Mouse (Mus musculus): ENCODE results near the gene Ugt1a1.

DNA sequence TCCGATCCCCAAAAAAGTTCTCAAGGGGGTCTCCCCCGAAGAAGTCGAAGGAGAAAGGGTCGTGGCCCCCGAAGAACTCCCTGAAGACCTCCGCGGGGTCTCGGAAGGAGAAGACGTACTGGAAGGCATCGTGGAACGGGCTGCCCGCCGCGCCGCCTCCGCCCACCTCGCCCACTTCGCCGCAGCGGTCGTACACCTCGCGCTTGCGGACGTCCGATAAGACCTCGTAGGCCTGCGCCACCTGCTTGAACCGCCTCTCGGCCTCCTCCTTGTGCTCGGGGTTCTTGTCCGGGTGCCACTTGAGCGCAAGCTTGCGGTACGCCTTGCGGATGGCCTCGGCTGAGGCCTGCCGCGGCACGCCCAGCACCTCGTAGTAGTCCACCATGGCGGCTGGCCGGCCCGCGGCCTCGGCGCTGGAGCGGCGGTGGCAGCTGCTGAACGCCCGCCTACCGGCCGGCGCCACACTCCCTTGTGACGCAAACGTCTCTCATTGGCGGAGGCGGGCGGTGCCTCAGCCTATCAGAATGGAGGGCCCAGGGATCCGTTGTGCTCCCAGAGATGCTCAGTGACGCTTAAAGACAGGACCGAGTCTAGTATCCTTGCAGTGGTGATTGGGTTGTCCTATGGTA, 6.4 kb upstream of the Ugt1a1 start, which contains the start of gene Dnajb3:
- TF ChIP-seq POLR2A (IDR thresholded peaks at IDR 0.05; ENCODE audit: low read depth, low read length) (peak; percentile 76), CTCF (IDR thresholded peaks at IDR 0.05; ENCODE audit: borderline replicate concordance, insufficient read depth, low read length) (no peak)

All from embryonic fibroblast, embryonic 13.5 days (primary cell).